Mouse (Mus musculus): ENCODE data around the gene Actbl2.

The Actbl2 gene

DNA sequence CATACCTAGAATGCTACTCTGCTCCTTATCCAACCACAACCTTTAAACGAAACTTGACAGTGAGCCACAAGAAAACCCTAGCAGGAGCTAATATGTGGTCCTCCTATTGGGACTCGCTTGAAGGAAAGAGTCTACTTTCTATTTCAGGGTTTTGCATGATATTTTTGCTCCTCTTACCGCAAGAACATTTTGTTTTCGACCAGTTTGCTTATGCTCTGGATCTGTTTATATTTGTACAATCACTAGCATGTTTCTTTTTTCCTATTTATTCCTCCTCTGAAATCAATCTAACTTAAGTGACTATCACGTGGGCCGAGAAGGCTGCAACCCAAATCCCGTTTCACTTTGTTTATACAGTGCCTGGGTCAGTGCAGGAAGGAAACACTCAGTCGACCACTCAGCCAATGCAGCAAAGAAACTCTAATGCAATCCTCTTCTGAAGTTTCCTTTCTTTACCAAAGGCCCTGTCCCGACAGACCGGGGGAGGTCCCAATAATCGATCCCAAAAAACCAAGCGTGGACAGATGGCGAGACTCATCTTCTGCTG is 15.0 kb downstream of the Actbl2 start:
- DNase-seq (ENCODE audit: low read depth, low spot score), result no peak

GRCm38 (mm10) chr13:111271868-111272267 is 17.1 kb downstream of the Actbl2 start:
- no peak for DNase-seq (ENCODE audit: low read depth, low spot score)

GRCm38 (mm10) chr13:111286461-111287385 is 31.9 kb downstream of the Actbl2 start:
- DNase-seq (ENCODE audit: low read depth, low spot score), result no peak

GRCm38 (mm10) chr13:111291161-111291957 is 36.5 kb downstream of the Actbl2 start:
- DNase-seq (ENCODE audit: low read depth, low spot score), result no peak

DNA sequence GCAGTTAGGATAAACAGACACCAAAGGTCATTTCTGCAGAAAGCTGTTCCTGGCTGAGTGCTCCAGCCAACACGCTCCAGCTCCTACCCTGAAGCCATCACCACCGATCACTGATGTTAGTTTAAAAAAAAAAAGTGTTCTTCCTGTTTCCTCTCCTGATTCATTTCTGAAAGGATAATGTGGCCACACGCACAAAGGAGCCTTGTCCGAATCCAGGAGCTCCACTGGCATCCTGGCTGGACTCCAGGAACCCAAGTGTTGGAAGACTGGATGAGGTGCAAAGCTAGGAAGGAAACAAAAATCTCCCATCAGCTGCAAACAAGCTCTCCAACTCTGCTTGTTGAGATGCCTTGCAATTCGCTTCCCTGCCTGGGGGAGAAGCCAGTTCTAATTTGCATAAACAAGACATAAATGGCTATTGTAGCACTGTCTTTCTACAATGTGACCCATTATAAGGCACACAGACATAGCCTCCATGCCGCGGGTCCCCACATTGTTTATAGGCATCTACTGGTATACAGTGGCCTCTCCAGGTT is 37.2 kb downstream of the Actbl2 start:
- no peak for DNase-seq (ENCODE audit: low read depth, low spot score)

DNA sequence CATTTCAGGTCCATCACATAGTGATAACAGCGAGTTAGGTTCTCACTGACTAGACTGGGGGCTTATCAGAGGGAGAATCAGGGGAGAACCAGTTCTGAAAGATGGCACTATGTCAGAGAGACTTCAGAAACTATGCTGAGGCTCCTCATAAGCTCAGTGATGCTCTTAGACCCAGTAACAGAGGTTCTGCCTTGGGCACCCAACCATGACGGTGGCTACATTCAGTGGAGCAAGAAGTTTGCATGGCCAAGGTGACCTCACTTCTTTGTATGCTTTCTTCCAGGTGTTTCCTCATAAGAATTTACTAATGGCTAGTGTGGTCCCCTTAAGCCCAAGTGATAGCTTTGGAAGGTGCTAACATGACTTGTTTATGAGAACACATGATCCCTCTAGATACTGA is 38.7 kb downstream of the Actbl2 start:
- DNase-seq (ENCODE audit: low read depth, low spot score), result no peak

DNA sequence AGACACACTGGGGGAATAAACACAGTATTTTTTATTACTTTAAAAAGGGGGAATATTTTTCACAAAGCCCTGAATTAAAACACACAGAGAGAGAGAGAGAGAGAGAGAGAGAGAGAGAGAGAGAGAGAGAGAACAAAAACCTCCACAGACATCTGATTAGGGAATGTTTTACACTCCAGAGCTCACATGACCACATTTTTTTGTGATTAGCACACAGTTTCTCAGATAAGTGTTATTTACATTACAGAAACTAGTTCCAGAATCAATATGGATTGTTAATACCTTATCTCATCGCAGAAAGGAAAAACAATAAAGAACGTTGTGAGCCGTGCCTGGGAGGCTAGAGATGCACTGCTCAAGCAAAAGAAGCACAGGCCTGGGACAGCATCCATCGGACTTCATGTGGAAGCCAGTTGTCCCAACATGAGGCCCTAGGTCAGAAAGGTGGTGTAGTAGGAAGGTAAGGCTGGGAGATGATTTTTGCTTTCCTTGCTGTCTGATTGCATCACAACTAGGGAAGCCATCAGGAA is 40.2 kb downstream of the Actbl2 start:
- DNase-seq (ENCODE audit: low read depth, low spot score), result no peak

DNA sequence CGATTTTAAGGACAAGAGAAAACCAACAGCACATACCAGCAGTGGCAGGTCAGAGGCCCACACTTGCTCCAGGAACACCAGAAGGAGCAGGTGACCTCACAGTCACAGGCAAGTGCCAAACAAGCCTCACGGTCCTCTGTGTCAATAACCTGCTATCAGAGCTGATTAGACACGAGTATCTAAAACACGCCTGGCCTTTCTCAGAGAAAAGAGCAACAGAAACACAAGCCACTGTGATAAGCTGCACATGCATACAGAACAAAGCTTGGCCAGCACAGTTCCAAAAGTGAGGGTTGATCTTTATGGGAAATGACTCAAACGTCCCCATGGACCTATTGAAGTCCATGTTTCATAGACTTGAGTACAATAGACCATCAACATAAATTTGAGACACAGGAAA is 41.2 kb downstream of the Actbl2 start:
- DNase-seq (ENCODE audit: low read depth, low spot score), result no peak

- no peak for DNase-seq (ENCODE audit: low read depth, low spot score)
Observed at GRCm38 (mm10) chr13:111297614-111298013, 42.8 kb downstream of the Actbl2 start.

DNA sequence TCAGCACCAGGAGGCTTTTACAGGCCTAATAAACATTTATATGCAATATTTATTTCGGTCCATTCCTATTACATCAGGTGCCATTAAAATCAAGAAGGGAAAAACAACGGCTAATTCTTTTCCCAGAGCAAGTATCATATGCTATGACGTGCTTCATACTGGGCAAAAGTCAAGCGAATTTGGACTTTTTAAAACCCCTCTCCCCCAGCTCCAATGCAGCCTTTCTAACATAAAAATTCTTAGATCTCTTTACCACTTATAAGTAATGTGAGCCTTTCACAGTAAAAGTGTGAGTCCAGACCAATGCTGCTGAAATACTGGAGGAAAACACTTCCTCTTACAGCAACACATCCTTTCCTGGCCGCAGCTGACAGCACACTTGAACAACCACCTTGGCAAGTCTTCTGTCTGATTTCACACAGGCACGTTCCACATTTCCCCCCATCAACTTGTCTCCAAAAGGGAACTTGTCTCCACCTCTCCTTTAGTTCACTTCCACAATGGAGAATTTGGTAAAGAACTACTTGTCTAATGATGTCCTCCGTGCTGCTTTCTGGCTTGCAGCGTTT is 44.4 kb downstream of the Actbl2 start:
- no peak for DNase-seq (ENCODE audit: low read depth, low spot score)

DNA sequence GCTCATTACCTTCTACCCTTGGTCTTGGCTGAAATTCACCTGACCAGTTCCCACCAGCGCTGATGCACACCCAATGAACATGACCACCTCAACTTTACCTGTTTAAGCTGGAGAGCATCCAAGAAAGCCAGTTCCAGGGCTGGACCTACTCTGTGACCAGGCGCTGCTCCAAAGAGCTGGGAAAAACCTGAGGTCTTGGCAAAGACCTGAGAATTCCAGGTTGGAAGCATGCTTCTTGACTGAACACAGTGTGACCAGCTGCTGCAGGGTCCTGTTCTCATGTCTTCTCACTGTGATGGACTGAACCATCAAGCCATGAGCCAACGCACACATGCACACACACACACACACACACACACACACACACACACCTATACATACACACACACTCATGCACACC is 46.0 kb downstream of the Actbl2 start:
- no peak for DNase-seq (ENCODE audit: low read depth, low spot score)

- DNase-seq (ENCODE audit: low read depth, low spot score), result no peak
Observed at GRCm38 (mm10) chr13:111301431-111301830, 46.6 kb downstream of the Actbl2 start.

GRCm38 (mm10) chr13:111304194-111304593 is 49.4 kb downstream of the Actbl2 start:
- no peak for DNase-seq (ENCODE audit: low read depth, low spot score)

- no peak for DNase-seq (ENCODE audit: low read depth, low spot score)
Observed at GRCm38 (mm10) chr13:111304736-111305135, 49.9 kb downstream of the Actbl2 start.

Measured in c-Kit-negative CD71-positive TER-119-positive erythroid progenitor cells, embryonic 14.5 days (primary cell).